Mouse (Mus musculus) fibroblast of lung, adult 2 months (primary cell): ENCODE data around the gene Nfyc.

Experiments used
- DNase-seq: peaks from one replicate; pipeline ENCODE4 v3.0.0-alpha.2; 2011; ENCODE audit warnings: low read depth

Gene Nfyc

GRCm38 (mm10) chr4:120831472-120831871 is at the start of gene Nfyc:
Nfyc (minus strand) TSS chr4:120831572.
- no peak for DNase-seq

DNA sequence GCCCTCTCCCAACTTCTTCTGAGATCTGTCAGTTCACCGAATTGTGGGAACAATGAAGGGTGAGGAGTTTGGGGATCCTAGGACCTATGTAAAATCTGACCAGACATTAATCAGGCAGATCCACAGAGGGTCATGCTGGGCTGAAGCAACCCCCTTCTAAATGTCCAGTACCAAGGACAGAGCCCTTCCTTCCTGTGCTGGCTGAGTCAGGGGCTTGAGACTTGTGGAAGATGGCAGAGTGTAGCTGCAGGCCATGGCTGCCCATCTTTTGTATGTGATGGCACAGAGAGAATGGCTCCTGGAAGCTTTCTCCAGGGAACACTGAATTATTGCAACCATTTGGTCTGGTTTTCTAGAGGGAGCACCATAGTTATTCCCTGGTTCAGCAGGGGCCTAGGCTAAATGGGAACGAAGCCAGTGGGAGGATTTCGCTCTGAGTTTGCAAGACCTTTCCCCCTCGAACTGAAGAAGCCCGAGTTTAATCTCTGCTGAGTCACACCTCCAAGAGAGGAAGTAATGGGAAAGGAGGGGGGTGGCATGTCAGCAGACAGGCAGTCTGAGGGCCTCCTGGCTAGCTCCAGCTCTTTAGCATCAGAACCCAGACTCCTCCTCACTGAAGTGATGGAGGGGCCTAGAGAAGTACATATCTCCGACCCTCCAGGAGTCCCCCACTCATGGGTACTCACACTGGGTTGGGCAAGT is 49.5 kb upstream of the Nfyc start:
- no peak for DNase-seq

- DNase-seq: no peak
These were observed 48.0 kb upstream of the Nfyc start for GRCm38 (mm10) chr4:120879386-120879785.

DNA sequence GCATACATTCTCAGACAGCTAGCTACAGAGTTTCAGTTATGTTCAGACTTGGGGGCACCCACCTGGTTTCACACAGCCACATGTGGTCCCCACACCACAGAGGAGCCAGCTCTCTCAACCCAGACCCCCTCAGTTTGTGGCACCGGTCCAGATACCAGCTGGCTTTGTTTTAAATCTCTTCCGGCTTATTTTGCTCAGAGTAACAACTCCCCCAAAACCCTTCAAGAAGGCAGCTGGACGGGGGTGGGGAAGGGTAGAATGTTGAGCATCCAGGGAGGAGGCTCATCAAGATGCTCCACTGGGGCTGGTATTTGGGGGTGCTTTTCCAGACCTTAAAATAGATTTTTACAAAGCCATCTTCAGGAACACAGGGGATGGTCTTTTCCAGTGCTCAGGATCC is 47.4 kb upstream of the Nfyc start:
- DNase-seq: no peak

GRCm38 (mm10) chr4:120875961-120876360 is 44.6 kb upstream of the Nfyc start:
- no peak for DNase-seq

DNA sequence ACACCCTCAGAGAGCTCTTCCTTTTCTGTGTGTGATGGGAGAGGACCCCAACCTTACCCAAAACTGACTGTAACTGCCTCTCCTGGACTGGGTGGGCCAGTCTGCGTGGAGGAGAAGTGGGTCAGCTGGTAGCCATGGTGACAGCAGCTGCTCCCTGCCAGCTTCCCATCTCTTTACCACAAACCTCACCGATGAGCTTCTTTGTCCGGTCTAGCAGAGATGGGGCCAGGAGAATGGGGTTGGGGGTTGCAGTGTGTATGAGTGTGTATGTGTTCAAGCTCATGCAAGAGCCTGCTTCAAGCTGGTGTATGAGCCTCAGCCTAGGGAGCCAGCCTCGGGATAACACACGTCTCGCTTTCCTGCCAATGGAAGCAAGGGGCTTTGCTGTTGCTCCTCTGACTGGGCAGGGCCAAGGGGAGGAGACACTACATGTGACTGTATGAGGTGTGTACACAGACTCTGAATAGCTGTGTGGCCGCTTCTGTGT is 38.9 kb upstream of the Nfyc start:
- DNase-seq: no peak

DNA sequence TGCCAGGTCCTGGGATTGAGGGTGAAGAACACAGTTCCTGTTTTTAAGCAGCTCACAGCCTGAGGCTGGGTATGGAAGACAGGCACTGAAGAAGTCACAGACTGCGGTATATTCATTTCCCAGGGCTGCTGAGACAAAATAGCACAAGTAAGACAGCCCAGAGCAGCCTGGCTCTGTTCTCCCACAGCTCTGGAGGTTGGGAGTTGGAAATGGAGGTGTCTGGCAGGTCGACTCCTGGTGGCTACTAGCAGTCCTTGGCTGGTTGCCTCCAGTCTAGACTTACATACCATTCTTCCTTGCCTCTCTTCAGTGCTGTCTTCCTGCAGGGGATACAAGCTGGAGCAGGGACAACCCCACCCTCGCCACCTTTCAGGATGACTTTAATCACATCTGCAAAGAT is 37.6 kb upstream of the Nfyc start:
- DNase-seq: no peak

- DNase-seq: no peak
These were observed 36.9 kb upstream of the Nfyc start for GRCm38 (mm10) chr4:120868246-120868645.

DNA sequence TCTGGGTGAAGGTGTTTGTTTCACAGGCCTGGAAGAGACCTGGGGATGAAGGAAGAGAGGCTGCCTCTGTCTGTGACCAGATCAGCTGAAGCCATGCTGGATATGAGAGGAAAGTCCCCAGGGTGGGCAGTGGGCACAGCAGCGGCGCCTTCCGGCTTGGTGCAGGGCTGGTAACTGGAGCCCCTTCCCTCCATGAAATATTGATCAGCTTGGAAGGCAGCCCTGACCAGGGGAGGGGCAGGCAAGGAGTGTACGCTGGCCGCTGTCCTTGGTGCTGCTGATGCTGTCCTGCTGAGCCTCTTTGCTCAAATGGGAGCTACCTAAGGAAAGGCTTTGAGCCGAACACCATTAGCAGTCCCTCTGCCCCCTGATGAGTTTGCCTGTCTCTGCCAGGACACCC is 34.8 kb upstream of the Nfyc start:
- peak; percentile 9 for DNase-seq

DNA sequence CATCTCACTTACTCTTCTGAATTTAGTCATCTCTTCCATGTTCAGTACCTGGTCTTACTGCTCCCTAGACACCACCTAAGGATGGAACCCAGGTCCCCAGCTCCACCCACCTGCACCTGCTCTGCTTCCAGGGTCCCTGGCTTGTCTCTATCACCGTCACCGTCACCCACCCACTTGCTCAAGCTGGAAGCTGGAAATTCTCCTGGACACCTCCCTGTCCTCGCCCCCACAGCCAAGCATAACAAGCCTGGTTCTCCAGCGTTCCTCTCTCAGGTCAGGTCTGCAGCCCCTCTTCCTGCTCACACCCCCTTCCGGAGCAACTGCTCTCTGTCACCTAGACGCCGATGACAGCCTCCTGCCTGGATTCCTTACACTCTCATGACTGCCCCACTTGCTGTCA is 28.5 kb upstream of the Nfyc start:
- no peak for DNase-seq

DNA sequence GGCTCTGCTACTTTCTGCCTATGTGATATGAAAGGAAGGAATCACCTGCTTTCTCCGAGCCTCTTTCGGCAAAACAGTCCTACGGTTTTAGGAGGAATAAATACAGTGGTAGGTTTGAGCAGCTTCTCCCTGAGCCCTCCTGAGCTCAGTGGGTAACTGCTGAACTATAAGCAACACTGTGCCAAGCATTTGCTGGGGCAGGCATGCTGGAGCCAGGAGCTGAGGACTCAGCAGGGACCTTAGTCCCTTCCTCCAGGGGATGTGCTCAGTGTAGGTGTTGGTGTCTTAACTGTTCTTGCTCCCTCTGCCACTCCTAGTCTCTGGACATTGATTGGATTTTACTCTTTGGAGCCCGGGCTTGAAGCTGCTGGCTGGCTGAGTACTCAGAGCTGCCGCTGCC is 25.0 kb upstream of the Nfyc start:
- no peak for DNase-seq

GRCm38 (mm10) chr4:120855360-120856060 is 24.1 kb upstream of the Nfyc start:
- DNase-seq: no peak

- DNase-seq: no peak
These were observed 23.4 kb upstream of the Nfyc start, which contains the start of gene Rims3 for GRCm38 (mm10) chr4:120854588-120855319. Rims3 (plus strand) TSS chr4:120854816.

GRCm38 (mm10) chr4:120850946-120851345 is 19.6 kb upstream of the Nfyc start:
- DNase-seq: peak; percentile 15

DNA sequence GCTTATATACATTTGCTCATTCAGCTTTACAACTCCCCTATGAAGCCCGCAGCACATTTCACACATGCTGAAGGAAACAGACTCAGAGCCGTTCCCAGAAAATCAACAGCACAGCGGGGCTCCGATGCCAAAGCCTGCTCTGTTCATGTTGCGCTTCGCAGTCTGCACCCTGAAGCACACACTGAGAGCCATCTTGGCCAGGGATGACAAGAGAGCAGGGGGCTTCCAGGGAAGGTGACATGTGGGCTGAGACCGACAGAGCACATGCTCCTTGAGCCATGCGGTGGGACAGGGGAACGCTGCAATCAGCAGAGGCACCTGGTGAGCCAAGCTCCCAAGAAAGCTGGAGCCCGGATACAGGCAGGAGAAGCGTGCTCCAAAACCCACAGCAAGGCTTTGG is 18.1 kb upstream of the Nfyc start:
- DNase-seq: no peak

- no peak for DNase-seq
These were observed 17.5 kb upstream of the Nfyc start for GRCm38 (mm10) chr4:120848909-120849308.

DNA sequence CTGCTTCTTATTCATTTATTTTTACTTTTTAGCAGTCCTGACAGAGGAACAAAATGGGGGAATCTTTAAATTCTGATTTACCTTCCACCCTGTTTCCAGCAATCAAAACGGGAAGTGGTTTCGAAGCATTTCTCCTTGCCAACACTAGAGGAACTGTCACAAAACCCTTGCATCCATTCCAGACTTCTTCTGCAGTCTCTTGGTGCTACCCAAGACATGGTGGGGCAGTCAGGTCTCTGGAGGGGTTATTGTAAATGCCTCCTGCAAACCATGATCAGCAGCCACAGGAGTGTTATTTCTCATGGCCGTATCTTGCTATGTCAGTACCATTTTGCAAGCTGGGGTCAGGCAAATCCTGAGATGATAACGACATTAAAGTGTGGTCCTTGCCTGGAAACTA is 13.7 kb upstream of the Nfyc start:
- DNase-seq: no peak

GRCm38 (mm10) chr4:120844423-120845082 is 13.2 kb upstream of the Nfyc start:
- no peak for DNase-seq

- DNase-seq: no peak
These were observed 10.0 kb upstream of the Nfyc start for GRCm38 (mm10) chr4:120841342-120841741.

DNA sequence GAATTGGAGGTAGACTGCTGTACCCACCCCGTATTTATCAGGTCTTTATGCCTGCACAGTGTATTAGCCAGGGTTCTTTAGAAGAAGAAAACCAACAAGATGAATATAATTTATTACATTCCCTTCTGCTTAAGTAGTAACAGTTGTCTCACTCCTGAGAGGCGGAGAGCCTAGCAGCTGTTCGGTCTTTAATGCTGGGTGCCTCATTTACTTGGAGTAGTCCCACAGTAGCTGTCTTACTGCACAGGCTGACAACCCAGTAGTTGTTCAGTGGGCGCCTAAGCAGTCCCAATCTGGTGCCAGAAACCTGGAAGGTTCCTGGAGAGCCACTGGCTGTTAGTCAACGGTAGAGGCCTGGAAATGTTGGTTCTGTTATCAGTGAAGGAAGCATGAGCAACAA is 605 bp downstream of the Nfyc start:
- DNase-seq: no peak

- no peak for DNase-seq
These were observed 5.0 kb downstream of the Nfyc start for GRCm38 (mm10) chr4:120826418-120826817.

DNA sequence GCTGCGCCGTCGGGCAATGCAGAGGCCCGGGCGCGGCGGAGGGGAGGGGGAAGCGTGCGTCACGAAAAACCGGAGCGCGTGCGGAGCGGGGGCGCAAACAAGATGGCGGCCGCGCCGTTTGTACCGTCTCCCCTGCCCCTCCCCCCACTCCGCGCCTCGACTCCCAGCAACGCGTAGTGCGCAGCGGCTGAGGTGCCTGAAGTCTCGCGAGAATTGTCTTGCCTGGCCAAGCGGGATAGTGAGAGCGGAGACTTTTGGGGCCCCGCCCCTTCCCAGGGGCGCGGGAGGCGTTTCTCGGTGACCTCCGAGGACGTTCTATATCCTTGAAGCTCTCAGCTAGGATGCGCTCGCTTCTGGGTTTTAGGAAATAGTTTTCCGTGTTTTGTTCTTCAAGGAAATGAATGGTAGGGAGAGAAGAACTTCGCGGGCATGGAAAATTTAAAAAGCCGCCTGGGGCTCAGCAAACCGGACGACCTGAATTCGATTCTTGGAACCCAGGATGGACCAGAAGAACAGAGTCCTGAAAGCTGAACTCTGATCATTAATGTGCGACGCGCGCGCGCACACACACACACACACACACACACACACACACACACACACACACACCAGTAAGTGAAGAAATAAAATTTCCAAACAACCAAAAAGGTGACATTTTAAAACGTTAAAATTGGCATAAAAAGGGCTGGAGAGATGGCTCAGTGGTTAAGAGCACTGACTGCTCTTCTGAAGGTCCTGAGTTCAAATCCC is 5.6 kb downstream of the Nfyc start:
- DNase-seq: peak; percentile 86
